Mouse (Mus musculus): ENCODE measurements around the gene Gsta4. TPM values are rescaled to one million over a fixed set of nuclear protein-coding genes. Genes with fewer than 3 reads are reported as not detected.
"Not testable (repeated sequence)": the region's sequence is repeated elsewhere in the genome, so short reads cannot be mapped to it uniquely, and the experiment has no call there.

The Gsta4 gene
- 1.4 and 2.8 TPM in 2 replicates for polyA plus RNA-seq (2012; rRNA removed)

GRCm38 (mm10) chr9:78182474-78182873 is at the start of gene Gsta4:
Gene Gsta4, plus strand, starts transcription at chr9:78182774.
- DNase-seq (ENCODE audit: low read depth in 1 of 2, low spot score in 2 of 2); H3K27me3 ChIP-seq (ENCODE audit: control insufficient read depth, insufficient read depth, low read length); H3K36me3 ChIP-seq (ENCODE audit: control insufficient read depth, insufficient read depth, low read length); H3K4me1 ChIP-seq (ENCODE audit: control insufficient read depth, insufficient read depth, insufficient read length); H3K27ac ChIP-seq (ENCODE audit: insufficient read depth, low read length); H3K4me3 ChIP-seq (ENCODE audit: extremely low read depth, insufficient read depth, insufficient read length): not testable (repeated sequence)
- 87% methylated on average over 5 of the region's 7 CpGs for WGBS

DNA sequence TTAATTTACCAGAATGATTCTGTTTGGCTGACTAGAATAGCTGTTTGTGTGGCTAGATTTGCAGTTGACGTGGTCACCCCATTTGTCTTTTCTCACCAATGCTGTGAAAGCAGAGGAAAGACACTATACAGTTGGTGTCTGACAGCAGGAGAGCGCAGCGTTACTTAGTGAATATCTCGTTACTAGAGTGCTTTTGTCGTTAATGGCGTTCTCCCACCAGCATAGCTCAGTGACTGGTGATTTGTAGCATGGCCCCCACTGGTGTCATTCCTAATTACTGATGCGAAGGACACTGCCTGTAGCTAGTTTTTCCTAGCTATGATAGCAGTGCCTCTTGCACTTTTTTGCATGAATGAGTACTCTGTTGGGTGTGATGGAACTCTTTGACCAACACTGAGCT is 46.9 kb upstream of the Gsta4 start:
- Histone ChIP-seq H3K4me1 (ENCODE audit: control insufficient read depth, insufficient read depth, insufficient read length) (no peaks in the 10 kb centered on the region), H3K27me3 (ENCODE audit: control insufficient read depth, insufficient read depth, low read length) (no peaks in the 10 kb centered on the region), H3K36me3 (ENCODE audit: control insufficient read depth, insufficient read depth, low read length) (no peaks in the 10 kb centered on the region; the same call in 1 of the 2 replicates), H3K4me3 (ENCODE audit: extremely low read depth, insufficient read depth, insufficient read length) (no peak overlapping the region), H3K27ac (ENCODE audit: insufficient read depth, low read length) (no peak overlapping the region)
- 96% methylated on average over 7 of the region's 7 CpGs for WGBS
- DNase-seq (ENCODE audit: low read depth in 1 of 2, low spot score in 2 of 2) = no peak
- TF ChIP-seq POLR2A (IDR thresholded peaks at IDR 0.05; ENCODE audit: low read depth, low read length) (no peak), CTCF (IDR thresholded peaks at IDR 0.05; ENCODE audit: extremely low read depth, insufficient read depth, insufficient read length, insufficient replicate concordance) (no peak)

DNA sequence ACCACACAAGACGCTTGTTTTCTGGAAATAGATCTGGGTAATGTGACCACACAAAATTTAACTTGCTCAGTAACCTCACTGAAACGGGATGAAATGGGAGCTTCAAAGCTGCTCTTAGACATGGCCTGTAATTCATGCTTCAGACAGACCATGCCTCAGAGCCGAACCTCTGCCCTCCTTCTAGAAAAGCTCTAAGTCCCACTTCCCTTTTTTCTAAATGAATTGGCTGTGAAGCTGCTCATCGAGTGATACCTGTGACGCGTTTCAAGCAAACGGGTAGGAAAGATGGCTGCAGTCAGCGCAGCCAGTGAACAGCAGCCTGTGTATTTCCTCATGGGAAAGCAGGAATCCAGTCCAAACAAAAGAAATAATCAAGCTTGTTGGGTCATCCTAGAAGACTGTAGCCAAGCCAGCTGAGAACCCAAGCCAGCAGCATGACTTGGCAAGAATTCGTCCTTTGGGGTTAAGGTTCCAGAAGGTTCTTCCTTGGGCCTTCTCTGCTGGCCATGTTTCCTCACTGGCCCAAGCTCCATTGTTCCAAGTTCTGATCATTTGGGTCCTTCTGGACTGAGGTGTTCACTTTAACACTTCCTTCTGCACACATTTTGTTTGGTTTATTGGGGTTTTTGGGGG is 44.4 kb upstream of the Gsta4 start:
- no peak overlapping the region for H3K27ac ChIP-seq (ENCODE audit: insufficient read depth, low read length)
- DNase-seq (ENCODE audit: low read depth in 1 of 2, low spot score in 2 of 2) = no peak
- 51% methylated on average over 9 of the region's 9 CpGs for WGBS
- no peaks in the 10 kb centered on the region for H3K27me3 ChIP-seq (ENCODE audit: control insufficient read depth, insufficient read depth, low read length)
- no peaks in the 10 kb centered on the region for H3K4me1 ChIP-seq (ENCODE audit: control insufficient read depth, insufficient read depth, insufficient read length)
- peaks cover 2% of the 10 kb centered on the region; the same call in 1 of the 2 replicates for H3K36me3 ChIP-seq (ENCODE audit: control insufficient read depth, insufficient read depth, low read length)
- TF ChIP-seq CTCF (IDR thresholded peaks at IDR 0.05; ENCODE audit: extremely low read depth, insufficient read depth, insufficient read length, insufficient replicate concordance) = no peak
- TF ChIP-seq POLR2A (IDR thresholded peaks at IDR 0.05; ENCODE audit: low read depth, low read length) = no peak
- H3K4me3 ChIP-seq (ENCODE audit: extremely low read depth, insufficient read depth, insufficient read length) = no peak overlapping the region

DNA sequence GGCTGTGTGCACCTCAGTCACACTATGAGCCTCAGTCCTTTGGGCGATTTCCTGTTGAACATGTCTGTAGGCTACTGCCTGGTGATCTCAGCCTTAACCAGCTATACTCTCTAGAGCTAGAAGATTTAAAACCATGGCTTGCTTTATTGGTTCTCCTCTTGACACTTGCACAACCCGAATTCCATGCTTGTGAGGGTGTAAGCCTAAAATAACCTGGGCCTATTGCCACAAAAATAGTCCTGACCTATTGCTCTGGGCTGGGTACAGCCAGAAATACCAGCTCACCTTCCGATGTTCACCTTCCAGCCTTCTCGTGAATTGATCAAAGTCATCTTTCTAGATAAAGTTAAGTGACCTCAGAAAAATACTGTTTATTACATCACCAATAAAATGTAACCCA is 43.1 kb upstream of the Gsta4 start:
- Histone ChIP-seq H3K27me3 (ENCODE audit: control insufficient read depth, insufficient read depth, low read length) (no peaks in the 10 kb centered on the region), H3K36me3 (ENCODE audit: control insufficient read depth, insufficient read depth, low read length) (peaks cover 2% of the 10 kb centered on the region; the same call in 1 of the 2 replicates), H3K27ac (ENCODE audit: insufficient read depth, low read length) (no peak overlapping the region), H3K4me3 (ENCODE audit: extremely low read depth, insufficient read depth, insufficient read length) (no peak overlapping the region), H3K4me1 (ENCODE audit: control insufficient read depth, insufficient read depth, insufficient read length) (no peaks in the 10 kb centered on the region)
- DNase-seq (ENCODE audit: low read depth in 1 of 2, low spot score in 2 of 2) = no peak
- TF ChIP-seq CTCF (IDR thresholded peaks at IDR 0.05; ENCODE audit: extremely low read depth, insufficient read depth, insufficient read length, insufficient replicate concordance) (no peak), POLR2A (IDR thresholded peaks at IDR 0.05; ENCODE audit: low read depth, low read length) (no peak)
- 86% methylated on average over 4 of the region's 4 CpGs for WGBS

- H3K36me3 ChIP-seq (ENCODE audit: control insufficient read depth, insufficient read depth, low read length) = peaks cover 2% of the 10 kb centered on the region; the same call in 1 of the 2 replicates
- peaks cover 3% of the 10 kb centered on the region; the same call in 1 of the 2 replicates for H3K4me1 ChIP-seq (ENCODE audit: control insufficient read depth, insufficient read depth, insufficient read length)
- H3K27me3 ChIP-seq (ENCODE audit: control insufficient read depth, insufficient read depth, low read length) = no peaks in the 10 kb centered on the region
- TF ChIP-seq CTCF (IDR thresholded peaks at IDR 0.05; ENCODE audit: extremely low read depth, insufficient read depth, insufficient read length, insufficient replicate concordance) = no peak
- WGBS = 85% methylated on average over 4 of the region's 4 CpGs
- no peak for DNase-seq (ENCODE audit: low read depth in 1 of 2, low spot score in 2 of 2)
- no peak overlapping the region for H3K4me3 ChIP-seq (ENCODE audit: extremely low read depth, insufficient read depth, insufficient read length)
- no peak overlapping the region for H3K27ac ChIP-seq (ENCODE audit: insufficient read depth, low read length)
Measured at GRCm38 (mm10) chr9:78146099-78146498, 36.5 kb upstream of the Gsta4 start.

DNA sequence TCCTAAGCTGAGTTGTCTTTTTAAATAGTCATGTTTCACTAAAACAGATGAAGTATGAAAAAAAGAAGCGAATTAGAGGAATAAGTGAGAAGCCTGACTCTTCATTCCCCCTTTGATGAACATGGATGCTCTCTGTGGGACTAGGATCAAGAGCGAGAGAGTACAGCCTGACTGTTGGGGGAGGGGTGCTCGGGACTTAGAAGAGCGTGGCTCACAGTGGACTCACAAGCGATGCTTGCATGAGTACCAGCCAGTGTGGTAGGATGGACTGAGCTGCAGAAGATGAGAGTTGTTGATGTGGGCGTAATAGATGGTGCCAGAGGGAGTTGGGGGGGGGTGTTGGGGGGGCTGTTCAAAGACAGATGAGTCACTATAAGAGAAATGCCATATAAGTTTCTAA is 35.9 kb upstream of the Gsta4 start:
- Histone ChIP-seq H3K27ac (ENCODE audit: insufficient read depth, low read length) (no peak overlapping the region), H3K27me3 (ENCODE audit: control insufficient read depth, insufficient read depth, low read length) (no peaks in the 10 kb centered on the region), H3K4me1 (ENCODE audit: control insufficient read depth, insufficient read depth, insufficient read length) (peaks cover 3% of the 10 kb centered on the region; the same call in 1 of the 2 replicates), H3K4me3 (ENCODE audit: extremely low read depth, insufficient read depth, insufficient read length) (no peak overlapping the region), H3K36me3 (ENCODE audit: control insufficient read depth, insufficient read depth, low read length) (peaks cover 2% of the 10 kb centered on the region; the same call in 1 of the 2 replicates)
- TF ChIP-seq CTCF (IDR thresholded peaks at IDR 0.05; ENCODE audit: extremely low read depth, insufficient read depth, insufficient read length, insufficient replicate concordance) = no peak
- 94% methylated on average over 6 of the region's 6 CpGs for WGBS
- DNase-seq (ENCODE audit: low read depth in 1 of 2, low spot score in 2 of 2) = no peak

DNA sequence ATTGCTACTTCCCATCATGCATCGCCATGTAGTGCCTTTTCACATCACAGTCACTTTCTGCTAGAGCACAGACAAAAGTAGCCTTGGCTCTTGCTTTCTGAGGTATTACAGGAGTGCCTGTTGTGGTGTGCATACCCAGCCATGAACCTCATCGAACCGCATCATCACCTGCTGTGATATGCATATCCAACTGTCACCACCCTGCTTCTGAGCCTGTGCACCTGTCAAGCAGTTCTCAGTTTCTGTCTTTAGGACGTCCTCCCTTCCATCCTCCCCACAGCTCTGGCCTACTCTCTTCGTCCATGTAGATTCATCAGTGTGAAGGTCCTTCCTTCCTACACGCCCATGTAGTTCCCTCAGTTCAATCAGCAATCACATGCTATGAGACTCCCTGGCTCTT is 34.4 kb upstream of the Gsta4 start:
- Histone ChIP-seq H3K4me3 (ENCODE audit: extremely low read depth, insufficient read depth, insufficient read length) (no peak overlapping the region), H3K4me1 (ENCODE audit: control insufficient read depth, insufficient read depth, insufficient read length) (peaks cover 3% of the 10 kb centered on the region; the same call in 1 of the 2 replicates), H3K36me3 (ENCODE audit: control insufficient read depth, insufficient read depth, low read length) (peaks cover under 1% of the 10 kb centered on the region; the same call in 1 of the 2 replicates), H3K27ac (ENCODE audit: insufficient read depth, low read length) (no peak overlapping the region), H3K27me3 (ENCODE audit: control insufficient read depth, insufficient read depth, low read length) (no peaks in the 10 kb centered on the region)
- TF ChIP-seq CTCF (IDR thresholded peaks at IDR 0.05; ENCODE audit: extremely low read depth, insufficient read depth, insufficient read length, insufficient replicate concordance) (no peak), POLR2A (IDR thresholded peaks at IDR 0.05; ENCODE audit: low read depth, low read length) (no peak)
- no peak for DNase-seq (ENCODE audit: low read depth in 1 of 2, low spot score in 2 of 2)
- 84% methylated on average over 6 of the region's 6 CpGs for WGBS

GRCm38 (mm10) chr9:78149770-78150169 is 32.8 kb upstream of the Gsta4 start:
- H3K36me3 ChIP-seq (ENCODE audit: control insufficient read depth, insufficient read depth, low read length); H3K4me3 ChIP-seq (ENCODE audit: extremely low read depth, insufficient read depth, insufficient read length); DNase-seq (ENCODE audit: low read depth in 1 of 2, low spot score in 2 of 2); H3K27ac ChIP-seq (ENCODE audit: insufficient read depth, low read length); H3K27me3 ChIP-seq (ENCODE audit: control insufficient read depth, insufficient read depth, low read length); H3K4me1 ChIP-seq (ENCODE audit: control insufficient read depth, insufficient read depth, insufficient read length): not testable (repeated sequence)
- WGBS = 57% methylated on average over 2 of the region's 2 CpGs

All from spleen, adult 2 months (tissue).